Mouse (Mus musculus) ES-Bruce4 (cell line): Measurements from ENCODE around the gene Tmem251. TPM values are rescaled to one million over a fixed set of nuclear protein-coding genes. Genes with fewer than 3 reads are reported as not detected.

ENCODE experiments used
- H3K27ac ChIP-seq: 2 replicates; pipeline ENCODE4 v1.5.1; 2012; ENCODE audit warnings: low read length, inconsistent platforms; ENCODE audit not compliant: insufficient read depth
- H3K27me3 ChIP-seq: 2 replicates; pipeline ENCODE4 v1.6.1; 2012; ENCODE audit warnings: mild to moderate bottlenecking, low read length, inconsistent platforms; ENCODE audit not compliant: control insufficient read depth, poor library complexity, insufficient read depth, severe bottlenecking
- H3K36me3 ChIP-seq: 2 replicates; pipeline ENCODE4 v1.6.1; 2012; ENCODE audit warnings: inconsistent platforms, mild to moderate bottlenecking, low read length, moderate library complexity; ENCODE audit not compliant: control insufficient read depth, poor library complexity, insufficient read depth, severe bottlenecking
- H3K4me1 ChIP-seq: one replicate; pipeline ENCODE4 v1.8.1; 2011; ENCODE audit warnings: low read length; ENCODE audit not compliant: control insufficient read depth, insufficient read depth
- H3K4me3 ChIP-seq: 2 replicates; pipeline ENCODE4 v1.5.1; 2011; ENCODE audit warnings: low read depth, mild to moderate bottlenecking, low read length
- H3K9ac ChIP-seq: 2 replicates; pipeline ENCODE4 v1.6.1; 2012; ENCODE audit warnings: low read depth, mild to moderate bottlenecking, inconsistent platforms; ENCODE audit not compliant: poor library complexity, severe bottlenecking
- H3K9me3 ChIP-seq: replicated peaks from 2 replicates; pipeline ENCODE4 v1.6.1; 2012; ENCODE audit warnings: mild to moderate bottlenecking, low read length, inconsistent platforms; ENCODE audit not compliant: control insufficient read depth, poor library complexity, insufficient read depth, severe bottlenecking
- CTCF ChIP-seq: IDR thresholded peaks from one replicate; pipeline ENCODE4 v1.8.1; 2011; ENCODE audit warnings: low read depth, low read length
- EP300 ChIP-seq: IDR thresholded peaks from 2 replicates; pipeline ENCODE4 v1.6.1; 2011; ENCODE audit warnings: low read depth, low read length; ENCODE audit not compliant: insufficient read depth
- POLR2A ChIP-seq: IDR thresholded peaks from one replicate; pipeline ENCODE4 v1.8.1; 2011; ENCODE audit warnings: low read length; ENCODE audit not compliant: insufficient read depth
- polyA plus RNA-seq: library from polyadenylated mRNA; stranded (reverse); fragments of >200 nt; gene quantifications from 2 replicates; pipeline ENCODE4 v1.2.4, GENCODE M21; 2011; ENCODE audit warnings: low read depth; ENCODE audit not compliant: missing spikeins, insufficient read depth, insufficient read length

The Tmem251 gene
- polyA plus RNA-seq, 1 experiment: 6.3 TPM

DNA sequence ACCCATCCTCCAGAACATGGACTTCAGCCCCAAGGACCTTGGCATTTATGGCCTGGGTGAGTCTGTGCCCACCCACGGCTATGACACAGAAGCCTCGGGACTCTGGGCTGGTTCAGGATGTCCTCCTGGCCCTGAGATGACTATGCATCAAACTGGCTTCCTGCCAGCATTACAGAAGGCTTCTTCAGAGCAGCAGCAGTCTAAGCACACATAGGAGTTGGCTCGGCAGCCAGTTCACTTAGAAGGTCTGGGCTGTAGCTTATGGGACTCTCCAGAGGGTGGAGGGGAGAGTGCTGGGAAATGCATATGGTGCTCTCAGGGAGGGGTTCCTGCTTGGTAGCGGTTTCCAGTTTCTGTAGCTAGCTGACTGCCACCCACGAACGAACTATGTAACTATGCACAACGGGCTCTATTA lies 17.8 kb upstream of the Tmem251 start:
- no peaks in the 10 kb centered on the region for H3K27me3 ChIP-seq
- no peaks in the 10 kb centered on the region for H3K9me3 ChIP-seq
- H3K4me3 ChIP-seq: no peak overlapping the region
- no peak for TF ChIP-seq CTCF
- TF ChIP-seq EP300: no peak
- TF ChIP-seq POLR2A: no peak
- peak overlapping the region; percentile 51 for H3K27ac ChIP-seq
- peaks cover 8% of the 10 kb centered on the region for H3K4me1 ChIP-seq
- no peak overlapping the region for H3K9ac ChIP-seq
- no peaks in the 10 kb centered on the region for H3K36me3 ChIP-seq

DNA sequence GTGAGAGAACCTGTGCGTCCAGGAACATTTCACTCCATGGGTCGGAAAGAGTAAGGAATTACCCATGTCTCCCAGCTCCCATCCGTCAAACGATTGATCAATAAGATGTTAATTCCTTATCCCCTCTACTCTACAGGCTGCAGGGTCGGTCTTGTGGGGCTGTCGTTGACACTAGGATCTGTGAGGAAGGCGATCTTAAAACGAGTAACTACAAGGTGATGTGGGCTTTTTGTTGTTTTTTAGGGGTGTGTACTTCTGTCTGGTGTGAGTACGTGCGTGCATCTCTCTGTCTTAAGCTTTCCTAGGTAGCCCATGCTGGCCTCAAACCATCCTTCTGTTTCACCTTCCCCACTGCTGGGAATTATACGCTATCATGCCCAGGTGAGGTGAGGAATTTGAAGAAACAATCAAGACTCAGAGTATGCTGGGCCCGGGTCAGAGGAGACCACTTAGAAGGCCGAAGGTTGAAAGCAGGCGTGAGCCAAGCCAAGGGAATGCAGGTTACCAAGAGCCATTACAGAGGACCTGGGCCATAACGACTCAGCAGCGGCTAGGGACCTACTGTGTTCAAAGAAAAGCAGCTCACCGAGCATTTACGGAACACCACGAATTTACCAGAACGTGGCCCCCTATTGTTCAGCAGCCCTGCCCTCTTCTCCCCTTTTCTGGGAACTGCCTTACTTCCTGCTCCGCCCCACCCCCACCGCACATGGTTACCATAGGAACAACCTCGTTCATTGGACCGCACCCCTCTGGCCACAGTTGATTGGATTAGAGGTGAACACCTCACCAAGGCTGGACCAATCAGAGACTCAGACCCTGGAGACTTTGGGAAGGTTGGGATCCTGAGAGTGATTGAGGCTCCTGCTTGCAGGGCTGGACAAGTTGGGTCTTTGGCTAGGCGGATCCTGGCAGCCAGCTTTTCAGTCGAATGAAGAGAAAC lies 13.4 kb upstream of the Tmem251 start:
- peak overlapping the region; percentile 74 for H3K9ac ChIP-seq

DNA sequence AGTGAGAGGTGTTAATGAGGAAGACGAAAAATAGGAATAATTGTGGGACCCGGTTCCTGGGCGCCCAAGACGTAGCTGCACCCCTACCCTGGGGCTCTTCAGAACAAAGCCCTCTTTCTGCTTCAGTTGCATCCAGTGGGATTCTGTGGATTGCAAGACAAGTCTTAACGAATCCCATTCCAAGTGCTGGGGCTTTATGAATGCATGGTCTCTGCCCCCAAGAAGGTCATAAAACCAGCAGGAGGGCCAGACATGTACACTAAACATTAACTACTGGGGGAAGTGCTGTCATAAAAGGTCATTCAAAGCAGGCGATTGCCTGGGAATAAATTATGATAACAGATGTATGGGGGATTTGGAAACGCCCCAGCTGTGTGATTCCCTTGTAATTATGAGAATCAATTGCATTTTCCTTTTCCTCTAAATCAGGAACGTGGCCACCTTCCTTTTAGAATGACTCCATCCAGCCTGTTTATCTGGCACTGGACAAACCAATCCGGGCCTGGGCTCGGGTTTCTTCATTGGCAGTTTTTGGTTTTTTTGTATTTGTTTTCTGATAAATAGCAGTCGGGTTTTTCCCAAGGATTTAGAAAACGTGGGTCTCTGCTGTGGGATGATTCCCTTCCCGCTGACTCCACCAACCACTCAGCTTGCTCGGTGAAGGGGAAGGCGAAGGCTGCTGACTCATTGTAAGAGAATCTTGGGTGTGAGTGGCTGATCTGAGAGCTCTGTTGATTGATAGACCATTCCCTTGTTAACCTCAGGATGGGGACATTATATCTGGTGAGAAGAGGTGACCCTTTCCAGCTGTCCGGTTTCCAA lies 12.6 kb upstream of the Tmem251 start:
- no peaks in the 10 kb centered on the region for H3K36me3 ChIP-seq
- H3K27ac ChIP-seq: peak overlapping the region; percentile 99
- peaks cover 2% of the 10 kb centered on the region for H3K4me1 ChIP-seq
- TF ChIP-seq EP300 (no peak), POLR2A (no peak), CTCF (no peak)
- peak overlapping the region; percentile 36 for H3K4me3 ChIP-seq
- H3K27me3 ChIP-seq: no peaks in the 10 kb centered on the region
- H3K9me3 ChIP-seq: no peaks in the 10 kb centered on the region
- H3K9ac ChIP-seq: peak overlapping the region; percentile 74

More for the DNA sequence above, 13.4 kb upstream of the Tmem251 start:
- TF ChIP-seq EP300: peak; percentile 96
- no peak for TF ChIP-seq CTCF
- peak; percentile 71 for TF ChIP-seq POLR2A
- peak overlapping the region; percentile 45 for H3K4me3 ChIP-seq
- peak overlapping the region; percentile 99 for H3K27ac ChIP-seq
- H3K9me3 ChIP-seq: no peaks in the 10 kb centered on the region
- H3K36me3 ChIP-seq: no peaks in the 10 kb centered on the region
- H3K4me1 ChIP-seq: peaks cover 6% of the 10 kb centered on the region
- no peaks in the 10 kb centered on the region for H3K27me3 ChIP-seq

DNA sequence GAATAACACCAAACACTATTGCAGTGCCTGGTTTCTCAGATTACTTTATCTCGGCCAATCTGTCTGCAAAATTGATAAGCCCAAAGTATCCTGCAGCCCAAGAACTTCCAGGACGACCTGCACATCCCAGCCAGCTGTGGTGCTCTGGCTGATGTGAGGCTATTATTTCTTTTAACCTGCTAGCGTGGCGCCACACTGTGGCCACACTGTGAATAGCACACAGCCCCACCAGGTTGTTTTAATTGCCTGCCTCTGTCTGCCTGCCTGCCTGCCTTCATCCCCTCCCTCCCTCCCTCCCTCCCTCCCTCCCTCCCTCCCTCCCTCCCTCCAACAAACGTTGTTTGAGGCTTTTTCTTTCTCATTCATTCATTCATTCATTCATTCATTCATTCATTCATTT lies 10.2 kb upstream of the Tmem251 start:
- no peaks in the 10 kb centered on the region for H3K27me3 ChIP-seq
- H3K4me3 ChIP-seq: no peak overlapping the region
- H3K27ac ChIP-seq: no peak overlapping the region
- no peak overlapping the region for H3K9ac ChIP-seq
- peaks cover 2% of the 10 kb centered on the region for H3K4me1 ChIP-seq
- H3K9me3 ChIP-seq: no peaks in the 10 kb centered on the region
- no peak for TF ChIP-seq EP300
- peak; percentile 93 for TF ChIP-seq CTCF
- H3K36me3 ChIP-seq: no peaks in the 10 kb centered on the region

DNA sequence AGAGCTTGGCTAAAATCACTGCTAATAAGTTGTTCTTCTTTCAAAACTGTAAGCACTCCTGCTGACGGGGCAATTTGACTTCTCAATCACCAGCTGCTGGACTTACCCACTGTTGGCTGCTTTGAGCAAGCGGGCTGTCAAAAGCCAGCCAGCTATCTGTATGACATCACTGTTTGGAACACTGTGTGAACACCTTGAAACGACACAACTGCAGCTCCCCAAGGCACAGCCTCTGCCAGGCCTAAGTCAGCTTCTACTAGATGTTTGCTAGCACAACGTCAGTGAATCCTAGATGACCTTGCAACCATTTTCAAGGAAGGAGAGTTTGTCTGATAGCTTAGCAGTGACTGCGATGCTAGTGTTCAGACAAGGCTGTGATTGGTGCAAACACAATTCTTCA lies 4.5 kb upstream of the Tmem251 start:
- H3K4me1 ChIP-seq: no peaks in the 10 kb centered on the region
- 0 out of 2 replicates have a peak, but pooled peaks cover 3% of the 10 kb centered on the region for H3K36me3 ChIP-seq
- H3K4me3 ChIP-seq: no peak overlapping the region
- H3K27ac ChIP-seq: no peak overlapping the region
- H3K9me3 ChIP-seq: no peaks in the 10 kb centered on the region
- TF ChIP-seq POLR2A: no peak
- TF ChIP-seq EP300: no peak
- TF ChIP-seq CTCF: no peak
- H3K27me3 ChIP-seq: no peaks in the 10 kb centered on the region
- no peak overlapping the region for H3K9ac ChIP-seq

DNA sequence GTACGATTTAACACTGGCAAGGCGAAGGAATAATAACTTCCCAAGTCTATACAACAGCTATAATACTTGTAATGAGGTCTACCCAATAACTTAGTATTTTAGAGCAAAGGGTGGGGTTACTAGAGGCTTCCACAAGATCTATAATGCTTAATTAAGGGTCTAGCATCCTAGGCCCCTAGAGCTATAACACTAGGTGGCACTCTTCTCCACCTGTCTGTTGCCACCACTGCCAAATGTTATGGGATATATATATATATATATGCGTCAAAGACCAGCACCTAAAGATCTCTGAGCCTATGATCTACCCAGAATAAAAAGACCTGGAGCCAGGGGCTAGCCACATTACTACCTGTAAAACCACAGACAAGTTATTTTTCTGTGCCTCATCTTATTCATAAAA lies 3.3 kb upstream of the Tmem251 start:
- H3K4me1 ChIP-seq: no peaks in the 10 kb centered on the region
- peaks cover 5% of the 10 kb centered on the region; the same call in 1 of the 2 replicates for H3K36me3 ChIP-seq
- no peak for TF ChIP-seq EP300
- TF ChIP-seq CTCF: no peak
- no peak for TF ChIP-seq POLR2A
- H3K4me3 ChIP-seq: no peak overlapping the region
- no peak overlapping the region for H3K27ac ChIP-seq
- H3K9me3 ChIP-seq: no peaks in the 10 kb centered on the region
- H3K27me3 ChIP-seq: no peaks in the 10 kb centered on the region
- H3K9ac ChIP-seq: no peak overlapping the region
